Mouse (Mus musculus): ENCODE measurements around the gene Rhox4g.
"Not testable (repeated sequence)": the region's sequence is repeated elsewhere in the genome, so short reads cannot be mapped to it uniquely, and the experiment has no call there.

The Rhox4g gene

DNA sequence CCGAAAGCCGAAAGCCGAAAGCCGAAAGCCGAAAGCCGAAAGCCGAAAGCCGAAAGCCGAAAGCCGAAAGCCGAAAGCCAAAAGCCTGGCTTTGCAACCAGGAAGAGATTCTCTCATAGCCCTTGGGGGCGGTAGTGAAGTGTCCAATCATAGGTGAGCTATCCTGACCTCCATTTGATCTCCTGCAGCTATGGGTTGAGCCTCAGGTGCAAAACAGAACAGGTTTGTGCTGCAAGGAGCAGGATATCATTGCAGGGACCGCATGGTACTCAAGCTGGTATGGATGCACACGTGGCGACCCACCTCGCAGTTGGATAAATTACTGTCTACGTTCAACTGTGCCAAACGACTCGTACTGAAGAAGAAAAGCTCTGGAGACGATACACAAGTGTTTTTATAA lies at the start of gene Rhox4g:
Gene Rhox4g, minus strand, starts transcription at position 101 of the 400 bp plus-strand sequence.
- in situ Hi-C loops (cut with MboI, MseI) = not testable (repeated sequence)

- in situ Hi-C loops (cut with MboI, MseI) = no loop called here
Measured at GRCm38 (mm10) chrX:37692261-37692660, 41.1 kb upstream of the Rhox4g start.

DNA sequence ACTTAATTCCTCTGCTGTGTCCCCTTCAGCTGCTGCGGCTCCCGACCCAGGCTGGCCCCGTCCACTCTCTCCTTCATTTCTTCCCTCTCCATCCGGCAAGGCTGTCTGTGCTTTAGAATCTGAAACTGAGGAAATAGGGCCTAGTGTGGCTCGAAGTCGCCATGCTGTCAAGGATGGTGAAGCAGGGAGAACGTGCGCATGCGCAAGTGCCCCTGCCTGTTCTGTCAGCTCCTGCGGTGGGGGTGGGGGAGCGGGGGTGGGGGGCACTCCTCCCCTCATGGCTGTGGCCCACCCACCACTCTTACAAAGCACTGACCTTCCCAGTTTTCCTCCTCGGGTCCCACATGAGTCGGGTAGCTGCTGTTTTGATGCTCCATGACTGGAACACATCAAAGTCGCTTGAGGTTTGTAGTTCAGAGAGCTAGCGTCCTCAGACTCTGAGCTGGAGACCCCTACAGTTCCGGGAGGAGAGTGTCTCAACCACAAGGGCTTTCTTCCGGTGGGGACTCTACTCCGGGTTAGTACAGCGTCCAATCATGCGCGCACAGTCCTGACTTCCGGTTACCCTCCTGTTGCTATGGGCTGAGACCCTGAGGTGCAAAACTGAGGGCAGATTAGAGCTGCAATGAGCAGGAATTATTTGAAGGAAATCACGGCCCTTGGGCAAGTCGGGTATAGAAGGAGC lies 32.0 kb upstream of the Rhox4g start:
- in situ Hi-C loops (cut with MboI, MseI) = no loop called here

- in situ Hi-C loops (cut with MboI, MseI) = not testable (repeated sequence)
Measured at GRCm38 (mm10) chrX:37673177-37673576, 22.1 kb upstream of the Rhox4g start, which contains the start of gene Rhox2h. Rhox2h (minus strand) TSS chrX:37673277.

GRCm38 (mm10) chrX:37668664-37669063 lies 17.5 kb upstream of the Rhox4g start, which contains the start of gene Rhox3h:
Rhox3h (minus strand) TSS chrX:37668764.
- in situ Hi-C loops (cut with MboI, MseI) = not testable (repeated sequence)

DNA sequence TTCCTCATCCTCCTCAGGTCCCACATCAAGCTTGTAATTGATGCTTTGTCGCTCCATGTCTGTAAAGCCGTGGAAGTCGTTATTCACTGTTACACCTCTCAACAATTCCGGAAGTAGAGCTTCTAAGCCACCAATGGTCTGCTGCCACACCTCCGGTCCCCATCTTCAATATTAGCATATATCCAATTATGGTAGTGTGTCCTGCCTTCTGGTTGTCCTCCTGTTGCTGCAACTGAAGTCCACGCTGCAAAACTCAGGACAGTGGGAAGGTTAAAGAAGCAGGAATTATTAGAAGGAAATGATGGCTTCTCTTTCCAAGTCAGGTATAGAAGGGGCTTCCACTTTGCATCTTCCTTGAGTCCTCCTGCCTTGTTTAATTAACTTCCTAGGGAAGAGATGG lies 7.8 kb downstream of the Rhox4g start, which contains the start of gene Rhox2g:
Gene Rhox2g, minus strand, starts transcription at position 101 of the 400 bp plus-strand sequence.
- in situ Hi-C loops (cut with MboI, MseI) = not testable (repeated sequence)

GRCm38 (mm10) chrX:37628512-37628911 lies 22.6 kb downstream of the Rhox4g start, which contains the start of gene Rhox3g:
Rhox3g (minus strand) TSS chrX:37628612.
- in situ Hi-C loops (cut with MboI, MseI) = not testable (repeated sequence)

DNA sequence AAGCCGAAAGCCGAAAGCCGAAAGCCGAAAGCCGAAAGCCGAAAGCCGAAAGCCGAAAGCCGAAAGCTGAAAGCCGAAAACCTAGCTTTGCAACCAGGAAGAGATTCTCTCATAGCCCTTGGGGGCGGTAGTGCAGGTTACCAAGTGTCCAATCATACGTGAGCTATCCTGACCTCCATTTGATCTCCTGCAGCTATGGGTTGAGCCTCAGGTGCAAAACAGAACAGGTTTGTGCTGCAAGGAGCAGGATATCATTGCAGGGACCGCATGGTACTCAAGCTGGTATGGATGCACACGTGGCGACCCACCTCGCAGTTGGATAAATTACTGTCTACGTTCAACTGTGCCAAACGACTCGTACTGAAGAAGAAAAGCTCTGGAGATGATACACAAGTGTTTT lies 43.5 kb downstream of the Rhox4g start, which contains the start of gene Rhox4f:
Gene Rhox4f, minus strand, starts transcription at position 101 of the 400 bp plus-strand sequence.
- in situ Hi-C loops (cut with MboI, MseI) = not testable (repeated sequence)
